Mouse (Mus musculus) forebrain, postnatal 0 days (tissue): ENCODE measurements around the gene Marveld3. TPM values are rescaled to one million over a fixed set of nuclear protein-coding genes. Genes with fewer than 3 reads are reported as not detected.
A peak's percentile ranks its signal among the peaks of the same experiment; 100 is the strongest.

Experiments used
- ATAC-seq: fragments of 200-750 bp; cut with Nextera tagmentation; 2 replicates; pipeline ENCODE4 v1.8.0; 2017; ENCODE audit warnings: mild to moderate bottlenecking, moderate library complexity
- DNase-seq: peaks from one replicate; pipeline ENCODE4 v3.0.0-alpha.2; 2015
- H3K27ac ChIP-seq: fragments of 300-500 bp; sonication (generic); 2 replicates; pipeline ENCODE4 v1.5.1; 2014; ENCODE audit warnings: low read depth, mild to moderate bottlenecking, antibody characterized with exemption, low read length, moderate library complexity, mixed read lengths
- H3K27me3 ChIP-seq: fragments of 300-500 bp; sonication (generic); 2 replicates; pipeline ENCODE4 v1.6.1; 2014; ENCODE audit warnings: mild to moderate bottlenecking, low read length, mixed read lengths; ENCODE audit not compliant: insufficient read depth
- H3K36me3 ChIP-seq: fragments of 300-500 bp; sonication (generic); 2 replicates; pipeline ENCODE4 v1.6.1; 2014; ENCODE audit warnings: mild to moderate bottlenecking, moderate library complexity; ENCODE audit not compliant: insufficient read depth
- H3K4me1 ChIP-seq: fragments of 300-500 bp; sonication (generic); 2 replicates; pipeline ENCODE4 v1.6.1; 2014; ENCODE audit warnings: antibody characterized with exemption; ENCODE audit not compliant: insufficient read depth
- H3K4me2 ChIP-seq: fragments of 300-500 bp; sonication (generic); 2 replicates; pipeline ENCODE4 v1.6.1; 2014; ENCODE audit warnings: low read depth, mild to moderate bottlenecking, moderate library complexity
- H3K4me3 ChIP-seq: fragments of 300-500 bp; sonication (generic); 2 replicates; pipeline ENCODE4 v1.5.1; 2014; ENCODE audit warnings: low read depth, low read length, mixed read lengths
- H3K9ac ChIP-seq: fragments of 300-500 bp; sonication (generic); 2 replicates; pipeline ENCODE4 v1.6.1; 2014; ENCODE audit warnings: mild to moderate bottlenecking
- H3K9me3 ChIP-seq: fragments of 300-500 bp; sonication (generic); 2 replicates; pipeline ENCODE4 v1.6.1; 2016; ENCODE audit warnings: low read length
- CTCF ChIP-seq: sonication (generic); IDR thresholded peaks from 2 replicates; pipeline ENCODE4 v1.5.1; 2016; ENCODE audit warnings: antibody characterized with exemption, control low read depth, low read depth
- WGBS: fragments of 180-500 bp; shearing (Covaris S2); extraction: QIAGEN DNeasy Blood & Tissue Kit; methylation state at CpG from one replicate; pipeline ENCODE4 v1.1.7; 2014; 5-methylcytosine and 5-hydroxymethylcytosine counted together
- polyA plus RNA-seq: library from polyadenylated mRNA; unstranded; fragments of >200 nt; fragmentation: Nextera tagmentation; extraction: Ambion mirVana; gene quantifications from 2 replicates; pipeline ENCODE4 v1.2.1, GENCODE M21; 2015
- total RNA-seq: library from RNA; depleted of rRNA; stranded (reverse); fragments of >200 nt; gene quantifications from 2 replicates; pipeline ENCODE4 v1.2.3, GENCODE M21; 2014

Marveld3 gene
- total and polyA plus RNA-seq, 2 experiments from 2014 or later, result 0.76 to 1.4 TPM

DNA sequence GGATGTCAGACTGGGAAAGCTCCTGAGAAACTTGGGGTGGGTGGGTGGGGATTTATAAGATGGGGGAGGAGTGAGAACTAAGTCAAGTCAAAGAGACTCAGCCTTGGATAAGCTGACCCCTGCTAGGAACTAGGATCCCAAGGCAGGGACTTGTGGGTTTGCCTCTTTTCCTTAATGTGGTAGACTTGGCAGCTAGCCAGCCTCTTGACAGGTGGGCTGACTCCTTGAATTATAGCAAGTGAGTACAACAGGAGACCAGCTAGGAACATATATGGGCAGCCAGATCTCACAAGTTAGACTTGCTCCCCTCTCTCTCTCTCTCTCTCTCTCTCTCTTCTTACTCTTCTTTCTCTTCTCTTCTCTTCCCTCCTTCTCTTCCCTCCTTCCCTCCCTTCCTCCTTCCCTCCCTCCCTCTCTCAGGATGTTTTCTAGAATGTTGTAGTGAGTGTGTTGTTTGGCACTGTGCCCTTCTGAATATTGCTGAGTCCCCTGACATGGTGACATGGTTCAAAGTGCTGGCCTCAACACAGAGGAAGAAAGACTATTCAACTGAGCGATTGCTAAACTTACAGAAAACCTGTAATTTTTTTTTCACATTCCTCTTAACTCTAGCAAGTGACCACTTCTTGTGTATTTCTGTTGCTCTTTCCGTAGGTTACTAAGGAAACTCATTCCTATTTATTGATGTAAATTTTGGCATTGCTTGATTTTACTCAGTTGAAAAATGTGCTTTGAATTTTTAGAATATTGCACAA, 20.2 kb downstream of the Marveld3 start:
- no peak overlapping the region for H3K27ac ChIP-seq
- DNase-seq (no peak), ATAC-seq (no peak)
- H3K4me2 ChIP-seq, result no peak overlapping the region
- peaks cover 37% of the 10 kb centered on the region for H3K36me3 ChIP-seq
- no peaks in the 10 kb centered on the region for H3K4me1 ChIP-seq
- H3K9me3 ChIP-seq, result no peaks in the 10 kb centered on the region
- H3K9ac ChIP-seq, result no peak overlapping the region
- H3K4me3 ChIP-seq, result no peak overlapping the region
- H3K27me3 ChIP-seq, result no peaks in the 10 kb centered on the region
- 71% methylated on average over 2 of the region's 2 CpGs for WGBS
- no peak for TF ChIP-seq CTCF

DNA sequence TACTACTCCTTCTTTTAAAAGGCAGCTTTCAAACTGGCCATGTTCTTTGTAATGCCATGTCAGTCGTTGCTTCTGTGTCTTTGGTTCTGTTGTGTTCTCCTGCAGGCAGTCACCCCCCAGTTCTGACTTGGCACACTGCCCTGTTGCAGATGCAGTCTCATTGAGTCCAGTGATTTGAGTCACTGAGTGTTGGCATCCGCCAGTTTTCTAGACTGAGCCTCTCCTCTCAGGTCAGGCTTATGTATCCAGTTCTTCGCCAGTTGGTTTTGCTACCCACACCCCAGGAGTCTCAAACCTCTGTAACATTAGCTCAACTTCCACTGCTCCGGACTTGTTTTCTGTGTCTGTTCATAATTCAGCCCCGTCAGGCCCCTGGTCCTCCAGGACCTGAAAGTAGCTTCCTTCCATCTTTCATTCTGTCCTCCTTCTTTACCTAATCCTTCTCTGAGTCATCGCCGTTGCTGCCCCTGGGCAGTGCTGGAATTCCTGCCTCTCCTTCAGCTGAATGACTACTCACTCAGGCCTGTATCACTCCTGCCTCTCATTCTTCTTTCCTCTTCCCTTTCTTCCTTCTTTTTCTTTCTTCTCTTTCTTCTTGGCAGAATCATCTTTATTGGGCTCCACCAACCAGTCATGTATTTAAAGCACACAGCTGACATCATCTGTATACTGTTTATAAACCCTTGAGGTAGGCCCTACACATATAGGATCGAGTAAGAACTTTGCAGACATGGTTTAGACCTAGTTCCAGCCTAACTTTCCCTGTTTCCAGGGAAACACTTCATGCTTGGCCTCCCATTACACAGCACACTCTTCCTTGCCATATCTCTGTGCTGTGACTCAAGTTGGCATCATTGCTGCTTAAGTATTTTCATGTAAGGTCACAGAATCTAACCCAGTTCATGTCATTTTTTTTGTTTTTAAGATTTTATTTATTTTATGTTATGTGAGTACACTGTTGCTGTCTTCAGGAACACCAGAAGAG, 41.3 kb downstream of the Marveld3 start:
- no peak overlapping the region for H3K27ac ChIP-seq
- no peak overlapping the region for H3K9ac ChIP-seq
- no peak for TF ChIP-seq CTCF
- peaks cover 32% of the 10 kb centered on the region for H3K36me3 ChIP-seq
- 72% methylated on average over 8 of the region's 8 CpGs for WGBS
- H3K4me1 ChIP-seq, result no peaks in the 10 kb centered on the region
- no peaks in the 10 kb centered on the region for H3K27me3 ChIP-seq
- no peaks in the 10 kb centered on the region for H3K9me3 ChIP-seq
- peak; percentile 25 for DNase-seq
- ATAC-seq, result no peak
- no peak overlapping the region for H3K4me3 ChIP-seq
- H3K4me2 ChIP-seq, result no peak overlapping the region

DNA sequence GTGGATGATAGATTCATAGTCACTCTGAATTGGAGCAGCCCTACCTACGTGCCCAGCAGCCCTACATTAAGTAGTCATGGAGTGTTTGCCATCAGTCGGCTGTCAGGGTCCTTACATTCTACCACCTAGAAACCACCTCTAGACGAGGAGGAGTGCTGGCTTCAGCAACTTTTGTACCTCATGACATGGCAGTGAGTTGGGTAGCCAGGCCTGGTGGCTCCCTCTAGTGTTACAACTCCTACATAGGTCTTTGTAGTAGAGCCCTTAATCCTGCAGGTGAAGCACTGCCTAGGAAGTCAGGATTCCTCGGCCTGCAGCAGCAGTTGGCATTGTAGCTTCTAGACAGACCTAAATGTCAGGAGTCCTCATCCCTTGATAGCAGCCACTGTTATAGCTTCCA, 44.7 kb downstream of the Marveld3 start:
- H3K36me3 ChIP-seq, result peaks cover 47% of the 10 kb centered on the region
- H3K9ac ChIP-seq, result no peak overlapping the region
- no peak overlapping the region for H3K4me3 ChIP-seq
- H3K4me2 ChIP-seq, result no peak overlapping the region
- no peaks in the 10 kb centered on the region for H3K4me1 ChIP-seq
- no peak overlapping the region for H3K27ac ChIP-seq
- H3K9me3 ChIP-seq, result no peaks in the 10 kb centered on the region
- H3K27me3 ChIP-seq, result no peaks in the 10 kb centered on the region
- DNase-seq (peak; percentile 58), ATAC-seq (peak; percentile 36; the same call in 1 of the 2 replicates)
- 45% methylated on average over 4 of the region's 4 CpGs for WGBS
- peak; percentile 76 for TF ChIP-seq CTCF

DNA sequence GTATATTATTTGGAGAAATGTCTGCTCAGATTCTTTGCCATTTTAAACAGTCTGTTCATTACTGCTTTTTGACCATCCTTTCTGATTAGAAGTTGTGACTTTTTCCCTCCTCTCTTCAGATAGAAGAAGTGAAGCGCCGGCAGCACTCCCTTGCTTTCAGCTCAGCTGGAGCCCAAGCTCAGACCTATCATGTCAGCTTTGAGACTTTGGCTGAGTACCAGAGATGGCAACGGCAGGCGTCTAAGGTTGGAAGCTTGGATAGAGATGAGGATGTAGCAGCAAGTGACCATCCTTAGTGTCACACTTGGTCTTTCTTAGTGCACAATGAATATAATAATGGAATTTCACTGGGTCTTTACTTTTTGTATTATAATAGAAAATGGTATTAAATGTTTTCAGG, 54.6 kb downstream of the Marveld3 start:
- Histone ChIP-seq H3K4me3 (no peak overlapping the region), H3K9me3 (no peaks in the 10 kb centered on the region), H3K9ac (no peak overlapping the region), H3K27ac (no peak overlapping the region; the same call in 1 of the 2 replicates), H3K4me2 (no peak overlapping the region), H3K4me1 (peaks cover 4% of the 10 kb centered on the region; the same call in 1 of the 2 replicates), H3K27me3 (no peaks in the 10 kb centered on the region), H3K36me3 (peaks cover 34% of the 10 kb centered on the region)
- ATAC-seq (no peak), DNase-seq (no peak)
- no peak for TF ChIP-seq CTCF
- 78% methylated on average over 4 of the region's 4 CpGs for WGBS

DNA sequence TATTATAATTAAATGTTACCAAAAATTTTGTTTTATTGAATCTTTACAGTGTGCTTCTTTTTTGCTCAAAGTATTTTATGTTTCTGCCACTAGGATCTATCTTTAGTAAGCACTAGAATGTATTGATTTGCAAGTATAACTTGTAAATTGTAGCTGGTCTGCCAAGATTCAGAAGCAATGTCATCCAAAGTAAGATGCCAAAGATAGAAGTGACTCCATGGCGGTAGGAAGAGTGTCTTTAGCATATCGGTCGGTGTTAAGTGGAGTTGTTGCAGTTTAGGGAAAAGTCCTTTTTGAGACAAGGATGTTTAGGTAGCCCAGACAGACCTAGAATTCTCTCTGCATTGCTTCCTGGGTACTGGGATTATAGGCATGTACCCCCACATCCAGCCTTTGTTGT, 55.1 kb downstream of the Marveld3 start:
- Histone ChIP-seq H3K4me1 (peaks cover 4% of the 10 kb centered on the region; the same call in 1 of the 2 replicates), H3K9ac (no peak overlapping the region), H3K27me3 (no peaks in the 10 kb centered on the region), H3K4me2 (no peak overlapping the region), H3K9me3 (no peaks in the 10 kb centered on the region), H3K27ac (no peak overlapping the region), H3K4me3 (no peak overlapping the region), H3K36me3 (peaks cover 30% of the 10 kb centered on the region)
- no peak for TF ChIP-seq CTCF
- WGBS, result 71% methylated on average over 3 of the region's 3 CpGs
- ATAC-seq (peak; percentile 50), DNase-seq (peak; percentile 24)

DNA sequence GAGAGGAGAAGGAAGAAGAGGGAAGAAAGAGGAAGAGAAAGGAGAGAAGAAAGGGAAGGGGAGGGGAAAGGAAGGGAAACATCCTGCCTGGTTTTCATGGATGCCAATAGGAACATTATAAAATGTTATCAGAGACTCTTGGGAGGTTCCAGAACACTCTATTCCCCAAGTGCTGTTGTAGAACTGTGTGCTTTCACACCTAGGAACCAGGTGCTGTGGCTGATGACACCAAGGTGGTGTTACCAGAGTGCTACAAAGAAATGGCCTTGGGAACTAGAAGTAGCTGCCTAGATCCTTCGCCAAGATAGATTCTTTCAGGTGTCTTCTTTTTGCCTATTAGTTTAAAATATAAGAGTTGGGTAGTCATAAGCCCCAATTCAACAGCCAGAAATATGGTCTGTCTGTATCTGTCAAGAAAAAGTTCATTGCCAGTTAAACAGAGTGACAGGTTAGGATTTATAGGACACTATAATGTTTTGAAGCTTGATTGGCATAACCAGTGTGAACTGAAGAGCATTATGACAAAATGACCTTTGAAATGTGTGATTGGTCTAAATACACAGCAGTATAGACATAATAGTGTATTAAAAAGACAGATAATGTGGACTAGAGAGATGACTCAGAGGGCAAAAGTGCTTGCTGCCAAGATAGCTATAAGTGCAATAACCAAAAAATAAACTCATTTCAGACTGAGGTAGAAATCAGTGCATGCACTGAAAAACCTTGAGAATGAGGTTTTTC, 56.9 kb downstream of the Marveld3 start:
- no peaks in the 10 kb centered on the region for H3K27me3 ChIP-seq
- WGBS, result 100% methylated on average over 1 of the region's 1 CpGs

More for the DNA sequence above, 56.9 kb downstream of the Marveld3 start:
- no peak overlapping the region for H3K9ac ChIP-seq
- no peak overlapping the region for H3K4me3 ChIP-seq
- H3K4me1 ChIP-seq, result peaks cover 4% of the 10 kb centered on the region; the same call in 1 of the 2 replicates
- ATAC-seq (no peak), DNase-seq (no peak)
- TF ChIP-seq CTCF, result no peak
- H3K4me2 ChIP-seq, result no peak overlapping the region
- no peak overlapping the region for H3K27ac ChIP-seq
- H3K9me3 ChIP-seq, result no peaks in the 10 kb centered on the region
- H3K36me3 ChIP-seq, result peaks cover 20% of the 10 kb centered on the region
